ENCODE assay signal across 32 mouse cellular contexts in the genomic region with DNA sequence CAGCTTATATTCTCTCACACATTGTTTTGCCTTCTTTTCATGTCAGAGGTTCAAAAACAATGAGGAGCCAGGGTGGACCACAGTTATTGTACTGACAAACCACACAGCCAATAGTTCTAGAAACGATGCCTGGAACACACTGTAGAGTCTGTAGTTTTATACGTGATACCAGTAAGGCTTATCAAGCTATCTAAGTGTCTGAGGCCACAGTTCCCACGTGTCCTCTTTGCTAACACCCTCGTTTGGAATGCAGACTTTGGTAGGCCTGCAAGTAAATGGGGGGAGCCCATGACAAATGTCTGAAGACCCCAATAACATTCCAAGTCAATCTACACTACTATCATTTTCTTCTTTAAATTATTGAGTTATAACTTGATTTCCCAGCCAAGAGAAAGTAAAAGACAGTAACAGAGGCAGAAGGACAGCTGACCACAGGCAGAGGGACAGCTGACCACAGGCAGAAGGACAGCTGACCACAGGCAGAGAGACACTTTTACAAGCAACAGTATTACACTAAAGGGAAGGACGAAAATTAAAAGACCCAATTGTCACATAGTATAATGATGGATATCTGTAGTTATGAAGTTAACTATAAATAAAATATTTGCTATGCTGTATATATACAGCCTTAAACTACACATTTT. TPM values are rescaled to one million over a fixed set of nuclear protein-coding genes. Genes with fewer than 3 reads are reported as not detected.
A peak's percentile ranks its signal among the peaks of the same experiment; 100 is the strongest.
DNase-seq lines count a peak whose midpoint lies in the region; ATAC-seq and TF ChIP-seq lines count a peak whose summit lies in the region.
"Had no signal": no experiment of that assay in that cellular context is flagged by ENCODE, and none has a peak within 500 bp of the region (broad histone marks: within the 10 kb centered on the region; RNA-seq: fewer than 3 reads in every experiment).

No protein-coding gene starts in this region.

- WGBS in liver, embryonic 13.5 days (ENCODE audit: insufficient replicate concordance), result 33% methylated on average over 5 of the region's 5 CpGs
- WGBS in liver, embryonic 12.5 days (ENCODE audit: insufficient replicate concordance), result 38% methylated on average over 5 of the region's 5 CpGs
- WGBS in stomach, embryonic 16.5 days, result 85% methylated on average over 5 of the region's 5 CpGs
- WGBS in stomach, postnatal 0 days, result 83% methylated on average over 5 of the region's 5 CpGs
- WGBS in lung, postnatal 0 days, result 76% methylated on average over 5 of the region's 5 CpGs

- peaks cover 13% of the 10 kb centered on the region for H3K4me1 ChIP-seq in liver, embryonic 13.5 days (replicated peaks)
- H3K4me1 ChIP-seq in liver, embryonic 12.5 days, result peaks cover 20% of the 10 kb centered on the region
- no peaks in the 10 kb centered on the region for H3K4me1 ChIP-seq in stomach, embryonic 16.5 days (ENCODE audit: control insufficient read depth, insufficient read depth, low read length)
- H3K4me1 ChIP-seq in stomach, postnatal 0 days (replicated peaks; ENCODE audit: control insufficient read depth, insufficient read depth), result no peaks in the 10 kb centered on the region
- H3K4me1 ChIP-seq in cortical plate, adult 2 months (ENCODE audit: control insufficient read depth, insufficient read depth, low read length), result 0 out of 2 replicates have a peak, but pooled peaks cover 3% of the 10 kb centered on the region
- H3K4me1 ChIP-seq in lung, postnatal 0 days (ENCODE audit: insufficient read depth, low read depth, low read length), result no peaks in the 10 kb centered on the region
- H3K4me1 ChIP-seq: forebrain, embryonic 12.5 days; hindbrain, embryonic 13.5 days; limb, embryonic 15.5 days; lung, embryonic 15.5 days; midbrain, embryonic 10.5 days; midbrain, embryonic 15.5 days; neural tube, embryonic 12.5 days had no signal

- no peak for TF ChIP-seq CTCF in stomach, postnatal 0 days (IDR thresholded peaks at IDR 0.05; ENCODE audit: low read depth)
- TF ChIP-seq CTCF in cortical plate, adult 2 months (IDR thresholded peaks at IDR 0.05; ENCODE audit: extremely low read depth, insufficient read depth, low read length), result no peak
- TF ChIP-seq CTCF in lung, postnatal 0 days (IDR thresholded peaks at IDR 0.05), result no peak

- peaks cover 31% of the 10 kb centered on the region for H3K79me2 ChIP-seq in myocyte (ENCODE audit: control insufficient read depth, insufficient read depth)

- H3ac ChIP-seq in myocyte (ENCODE audit: control insufficient read depth, insufficient read length), result no peak overlapping the region

- no peak overlapping the region for H3K4me3 ChIP-seq in liver, embryonic 13.5 days (replicated peaks)
- no peak overlapping the region for H3K4me3 ChIP-seq in liver, embryonic 12.5 days
- H3K4me3 ChIP-seq in stomach, embryonic 16.5 days (replicated peaks; ENCODE audit: low read length), result no peak overlapping the region
- H3K4me3 ChIP-seq in stomach, postnatal 0 days (ENCODE audit: low read depth, low read length), result no peak overlapping the region
- H3K4me3 ChIP-seq in cortical plate, adult 2 months (ENCODE audit: insufficient read depth, low read length), result no peak overlapping the region
- no peak overlapping the region for H3K4me3 ChIP-seq in myocyte
- H3K4me3 ChIP-seq in lung, postnatal 0 days (ENCODE audit: low read depth, low read length), result no peak overlapping the region
- H3K4me3 ChIP-seq: erythroblast, embryonic 14.5 days; forebrain, embryonic 12.5 days; hindbrain, embryonic 13.5 days; limb, embryonic 15.5 days; lung, embryonic 15.5 days; midbrain, embryonic 10.5 days; midbrain, embryonic 15.5 days; neural tube, embryonic 12.5 days had no signal

- H3K9me3 ChIP-seq in liver, embryonic 13.5 days (replicated peaks), result no peaks in the 10 kb centered on the region
- no peaks in the 10 kb centered on the region for H3K9me3 ChIP-seq in liver, embryonic 12.5 days (replicated peaks)
- no peaks in the 10 kb centered on the region for H3K9me3 ChIP-seq in stomach, embryonic 16.5 days (replicated peaks; ENCODE audit: control insufficient read depth, low read length)
- no peaks in the 10 kb centered on the region for H3K9me3 ChIP-seq in stomach, postnatal 0 days (ENCODE audit: control insufficient read depth, low read length)
- no peaks in the 10 kb centered on the region for H3K9me3 ChIP-seq in lung, postnatal 0 days (ENCODE audit: low read length)
- H3K9me3 ChIP-seq: forebrain, embryonic 12.5 days; hindbrain, embryonic 13.5 days; limb, embryonic 15.5 days; lung, embryonic 15.5 days; midbrain, embryonic 10.5 days; midbrain, embryonic 15.5 days; neural tube, embryonic 12.5 days had no signal

- peaks cover 62% of the 10 kb centered on the region for H3K36me3 ChIP-seq in liver, embryonic 13.5 days
- H3K36me3 ChIP-seq in liver, embryonic 12.5 days, result peaks cover 77% of the 10 kb centered on the region
- H3K36me3 ChIP-seq in stomach, embryonic 16.5 days (ENCODE audit: control insufficient read depth, insufficient read depth, low read length), result peaks cover 21% of the 10 kb centered on the region; the same call in 1 of the 2 replicates
- H3K36me3 ChIP-seq in stomach, postnatal 0 days (ENCODE audit: control insufficient read depth, insufficient read depth, low read length), result peaks cover 24% of the 10 kb centered on the region
- peaks cover 92% of the 10 kb centered on the region for H3K36me3 ChIP-seq in myocyte (ENCODE audit: control insufficient read depth, insufficient read depth)
- peaks cover 21% of the 10 kb centered on the region for H3K36me3 ChIP-seq in lung, postnatal 0 days (ENCODE audit: insufficient read depth, low read length)

- no peak for TF ChIP-seq EP300 in stomach, postnatal 0 days (optimal IDR thresholded peaks at IDR 0.05)
- no peak for TF ChIP-seq EP300 in lung, postnatal 0 days (IDR thresholded peaks at IDR 0.05)

- no peak overlapping the region for H3K9ac ChIP-seq in liver, embryonic 13.5 days
- H3K9ac ChIP-seq in liver, embryonic 12.5 days, result no peak overlapping the region
- no peak overlapping the region for H3K9ac ChIP-seq in stomach, embryonic 16.5 days (ENCODE audit: low read length)
- no peak overlapping the region for H3K9ac ChIP-seq in stomach, postnatal 0 days (ENCODE audit: low read length)
- H3K9ac ChIP-seq in lung, postnatal 0 days (replicated peaks; ENCODE audit: low read depth), result no peak overlapping the region
- H3K9ac ChIP-seq: forebrain, embryonic 12.5 days; forebrain, postnatal 0 days; hindbrain, embryonic 13.5 days; limb, embryonic 15.5 days; lung, embryonic 15.5 days; midbrain, embryonic 15.5 days; neural tube, embryonic 12.5 days had no signal

- no peak for TF ChIP-seq POLR2A in cortical plate, adult 2 months (IDR thresholded peaks at IDR 0.05; ENCODE audit: extremely low read depth, insufficient read depth, low read length)
- no peak for TF ChIP-seq POLR2A in myocyte (IDR thresholded peaks at IDR 0.05; ENCODE audit: insufficient read length, low read depth)

- ATAC-seq in liver, embryonic 13.5 days (ENCODE audit: low read depth), result peak; percentile 53; the same call in 1 of the 2 replicates
- no peak for ATAC-seq in liver, embryonic 12.5 days
- ATAC-seq in stomach, embryonic 16.5 days (ENCODE audit: insufficient read depth, low FRiP score), result no peak
- no peak for ATAC-seq in stomach, postnatal 0 days (ENCODE audit: low FRiP score, low TSS enrichment)
- no peak for ATAC-seq in lung, postnatal 0 days
- ATAC-seq: forebrain, postnatal 0 days; intestine, embryonic 16.5 days; midbrain, embryonic 15.5 days had no signal

- peak overlapping the region; percentile 56; the same call in 1 of the 2 replicates for H3K27ac ChIP-seq in liver, embryonic 13.5 days
- no peak overlapping the region; the same call in 1 of the 2 replicates for H3K27ac ChIP-seq in liver, embryonic 12.5 days
- H3K27ac ChIP-seq in stomach, embryonic 16.5 days (ENCODE audit: low read length), result 0 out of 2 replicates have a peak overlapping the region, but pooled peaks have one; percentile 10
- no peak overlapping the region for H3K27ac ChIP-seq in stomach, postnatal 0 days (replicated peaks)
- peak overlapping the region; percentile 90; the same call in 1 of the 2 replicates for H3K27ac ChIP-seq in cortical plate, adult 2 months (ENCODE audit: insufficient read depth, low read length)
- no peak overlapping the region for H3K27ac ChIP-seq in lung, postnatal 0 days (ENCODE audit: low read length)
- H3K27ac ChIP-seq: forebrain, embryonic 12.5 days; hindbrain, embryonic 13.5 days; limb, embryonic 15.5 days; lung, embryonic 15.5 days; midbrain, embryonic 10.5 days; midbrain, embryonic 15.5 days; neural tube, embryonic 12.5 days had no signal

- DNase-seq in liver, embryonic 13.5 days, result no peak
- no peak for DNase-seq in stomach, postnatal 0 days (ENCODE audit: low spot score)
- DNase-seq in lung, postnatal 0 days (ENCODE audit: low spot score), result no peak
- no peak for DNase-seq in right cerebral cortex, adult 18-20 months
- DNase-seq: adrenal gland, postnatal 10 days; cerebellum, adult 18-20 months; cerebellum, postnatal 10 days; forebrain, postnatal 0 days; gastrocnemius, postnatal 14 days; heart, adult 11 months; heart, postnatal 4 days; kidney, postnatal 25 days; layer of hippocampus, postnatal 36 days; left cerebral cortex, postnatal 4 days; lung, postnatal 36 days; right cerebral cortex, postnatal 4 days; thymus, postnatal 14 days had no signal

- no peak overlapping the region for H3K4me2 ChIP-seq in liver, embryonic 13.5 days
- no peak overlapping the region for H3K4me2 ChIP-seq in liver, embryonic 12.5 days
- H3K4me2 ChIP-seq in stomach, embryonic 16.5 days (ENCODE audit: low read depth, low read length), result no peak overlapping the region
- H3K4me2 ChIP-seq in stomach, postnatal 0 days (replicated peaks; ENCODE audit: low read depth), result no peak overlapping the region
- no peak overlapping the region for H3K4me2 ChIP-seq in myocyte (ENCODE audit: low read depth)
- no peak overlapping the region for H3K4me2 ChIP-seq in lung, postnatal 0 days (replicated peaks; ENCODE audit: low read depth, low read length)
- H3K4me2 ChIP-seq: forebrain, embryonic 12.5 days; heart, embryonic 11.5 days; hindbrain, embryonic 13.5 days; limb, embryonic 15.5 days; lung, embryonic 15.5 days; midbrain, embryonic 15.5 days; neural tube, embryonic 12.5 days had no signal

- no peaks in the 10 kb centered on the region for H3K27me3 ChIP-seq in liver, embryonic 13.5 days
- no peaks in the 10 kb centered on the region for H3K27me3 ChIP-seq in liver, embryonic 12.5 days (replicated peaks)
- H3K27me3 ChIP-seq in stomach, embryonic 16.5 days (ENCODE audit: control insufficient read depth, insufficient read depth, low read length), result no peaks in the 10 kb centered on the region
- no peaks in the 10 kb centered on the region for H3K27me3 ChIP-seq in stomach, postnatal 0 days (ENCODE audit: control insufficient read depth, insufficient read depth, low read length)
- H3K27me3 ChIP-seq in myocyte (ENCODE audit: control insufficient read depth, insufficient read depth, insufficient read length), result no peaks in the 10 kb centered on the region
- H3K27me3 ChIP-seq in lung, postnatal 0 days (replicated peaks; ENCODE audit: insufficient read depth, low read length), result no peaks in the 10 kb centered on the region
- H3K27me3 ChIP-seq: CH12.LX; forebrain, embryonic 12.5 days; hindbrain, embryonic 13.5 days; limb, embryonic 15.5 days; lung, embryonic 15.5 days; midbrain, embryonic 15.5 days; neural tube, embryonic 12.5 days had no signal

RNA-seq across cellular contexts. Expression of a gene that starts 21.2 kb away (rescaled TPM):
- polyA plus RNA-seq in liver, embryonic 13.5 days (2015; fragmentation: Nextera tagmentation; extraction: Ambion mirVana), result 88.0 and 103 TPM in 2 replicates
- 88.6 and 88.7 TPM in 2 replicates for polyA plus RNA-seq in liver, embryonic 12.5 days (2016; fragmentation: Nextera tagmentation; extraction: Ambion mirVana)
- 89.3 and 91.0 TPM in 2 replicates for polyA plus RNA-seq in stomach, embryonic 16.5 days (2015; fragmentation: Nextera tagmentation; extraction: Ambion mirVana)
- polyA plus RNA-seq in stomach, postnatal 0 days (2015; fragmentation: Nextera tagmentation; extraction: Ambion mirVana), result 125 and 130 TPM in 2 replicates
- polyA plus RNA-seq in cortical plate, adult 2 months (2012; rRNA removed), result 25.8 and 27.3 TPM in 2 replicates
- 288 TPM for polyA plus RNA-seq in myocyte (2012; fragmentation: generic; extraction: Trizol)
- polyA plus RNA-seq in lung, postnatal 0 days (2015; fragmentation: Nextera tagmentation; extraction: Ambion mirVana), result 173 and 175 TPM in 2 replicates

Comparison
In these comparisons a context has a peak if more than half of its experiments do, and no peak if none do; other contexts are left out.
1. H3K27ac ChIP-seq: peak in liver, embryonic 13.5 days (single experiment), stomach, embryonic 16.5 days (single experiment) and cortical plate, adult 2 months (single experiment); none in liver, embryonic 12.5 days (single experiment), stomach, postnatal 0 days (single experiment) and lung, postnatal 0 days (single experiment).